Mouse (Mus musculus) ES-E14 (cell line): ENCODE results near the gene Cycs. TPM values are rescaled to one million over a fixed set of nuclear protein-coding genes. Genes with fewer than 3 reads are reported as not detected.

ENCODE experiments used
- DNase-seq: peaks from one replicate; pipeline ENCODE4 v3.0.0-alpha.2; 2013; ENCODE audit warnings: low read depth, low spot score
- H3K27ac ChIP-seq: 2 replicates; pipeline ENCODE4 v1.5.1; 2012; ENCODE audit warnings: low read depth, mild to moderate bottlenecking, low read length, moderate library complexity, mixed read lengths; ENCODE audit not compliant: poor library complexity, insufficient read depth, severe bottlenecking
- H3K36me3 ChIP-seq: 2 replicates; pipeline ENCODE4 v1.6.1; 2012; ENCODE audit warnings: mild to moderate bottlenecking, low read length, moderate library complexity, mixed read lengths; ENCODE audit not compliant: control insufficient read depth, poor library complexity, insufficient read depth, severe bottlenecking
- H3K4me1 ChIP-seq, 2 experiments: fragments of 150-350 bp in 1 of 2; sonication (generic) in 1 of 2; 2 replicates each; pipeline ENCODE4 v1.6.1; 2012; ENCODE audit warnings: low read length in 2 of 2, mild to moderate bottlenecking in 1 of 2, mixed read lengths in 1 of 2; ENCODE audit not compliant: control insufficient read depth in 2 of 2, insufficient read depth in 2 of 2, poor library complexity in 1 of 2
- H3K4me3 ChIP-seq, 2 experiments: fragments of 150-350 bp in 1 of 2; sonication (generic) in 1 of 2; 2 replicates each; pipeline ENCODE4 v1.5.1; 2012; ENCODE audit warnings: low read length in 2 of 2, low read depth in 1 of 2, mild to moderate bottlenecking in 1 of 2, mixed read lengths in 1 of 2; ENCODE audit not compliant: insufficient read depth in 1 of 2, poor library complexity in 1 of 2, severe bottlenecking in 1 of 2
- H3K9ac ChIP-seq: 2 replicates; pipeline ENCODE4 v1.6.1; 2012; ENCODE audit warnings: low read depth, mild to moderate bottlenecking, low read length, mixed read lengths; ENCODE audit not compliant: poor library complexity, insufficient read depth, severe bottlenecking
- H3K9me3 ChIP-seq: fragments of 150-350 bp; sonication (generic); 2 replicates; pipeline ENCODE4 v1.6.1; 2012; ENCODE audit warnings: low read depth, mild to moderate bottlenecking, low read length; ENCODE audit not compliant: control insufficient read depth, insufficient read depth
- CHD2 ChIP-seq: IDR thresholded peaks from 2 replicates; pipeline ENCODE4 v1.6.1; 2014; ENCODE audit warnings: mild to moderate bottlenecking, low read depth, low read length, inconsistent platforms
- HCFC1 ChIP-seq: IDR thresholded peaks from 2 replicates; pipeline ENCODE4 v1.6.1; 2012; ENCODE audit warnings: low read length, inconsistent platforms, borderline replicate concordance; ENCODE audit not compliant: insufficient read depth
- MAFK ChIP-seq: IDR thresholded peaks from 2 replicates; pipeline ENCODE4 v1.6.1; 2014; ENCODE audit warnings: mild to moderate bottlenecking, low read depth, low read length, inconsistent platforms; ENCODE audit not compliant: insufficient read depth
- ZC3H11A ChIP-seq: IDR thresholded peaks from 2 replicates; pipeline ENCODE4 v1.6.1; 2012; ENCODE audit warnings: low read depth, mild to moderate bottlenecking, inconsistent platforms, low read length, borderline replicate concordance
- ZNF384 ChIP-seq: IDR thresholded peaks from 2 replicates; pipeline ENCODE4 v1.6.1; 2012; ENCODE audit warnings: low read depth, low read length, inconsistent platforms
- in situ Hi-C, 2 experiments: fragments of 600-800 bp; cut with MboI; formaldehyde crosslinking; loops; one replicate each; pipeline ENCODE4 v1.15.1; 2025; ENCODE audit warnings: low sequenced_read_pairs in 2 of 2, inconsistent platforms in 1 of 2; ENCODE audit not compliant: unreplicated experiment in 2 of 2
- total RNA-seq: library from RNA; depleted of rRNA; stranded (reverse); fragments of 300-350 nt; gene quantifications from 2 replicates; pipeline ENCODE4 v1.2.3, GENCODE M21; 2012

Gene Cycs
- total RNA-seq, 1 experiment = 52.1 TPM

- Histone ChIP-seq H3K4me1 (peaks cover 0 to 2% of the 10 kb centered on the region in 2 experiments; a peak in 1 of 4 replicates), H3K36me3 (no peaks in the 10 kb centered on the region)
- in situ Hi-C loops = no loop called here
These were observed 28.0 kb upstream of the Cycs start for GRCm38 (mm10) chr6:50594372-50594771.

GRCm38 (mm10) chr6:50593334-50593845 is 27.1 kb upstream of the Cycs start:
- no peaks in the 10 kb centered on the region for H3K9me3 ChIP-seq
- H3K4me1 ChIP-seq = peaks cover 0 to 2% of the 10 kb centered on the region in 2 experiments; a peak in 1 of 4 replicates
- in situ Hi-C loops = no loop called here
- no peak for DNase-seq
- TF ChIP-seq ZNF384 = peak; percentile 97
- TF ChIP-seq ZC3H11A = no peak
- no peak overlapping the region for H3K27ac ChIP-seq
- H3K9ac ChIP-seq = no peak overlapping the region
- H3K36me3 ChIP-seq = no peaks in the 10 kb centered on the region
- no peak overlapping the region for H3K4me3 ChIP-seq

More at GRCm38 (mm10) chr6:50594372-50594771, 28.0 kb upstream of the Cycs start:
- H3K9me3 ChIP-seq = no peaks in the 10 kb centered on the region
- H3K4me3 ChIP-seq = no peak overlapping the region
- TF ChIP-seq HCFC1 (no peak), ZNF384 (no peak), CHD2 (no peak), ZC3H11A (no peak), MAFK (no peak)
- no peak for DNase-seq
- H3K9ac ChIP-seq = no peak overlapping the region
- H3K27ac ChIP-seq = no peak overlapping the region

GRCm38 (mm10) chr6:50590234-50590633 is 23.9 kb upstream of the Cycs start:
- Histone ChIP-seq H3K4me1 (no peaks in the 10 kb centered on the region), H3K36me3 (no peaks in the 10 kb centered on the region), H3K4me3 (no peak overlapping the region), H3K27ac (no peak overlapping the region), H3K9ac (no peak overlapping the region), H3K9me3 (no peaks in the 10 kb centered on the region)
- no peak for DNase-seq
- TF ChIP-seq CHD2 (no peak), ZC3H11A (no peak), MAFK (no peak)
- in situ Hi-C loops = no loop called here

- no peaks in the 10 kb centered on the region for H3K4me1 ChIP-seq
- in situ Hi-C loops = no loop called here
- H3K4me3 ChIP-seq = no peak overlapping the region
- H3K27ac ChIP-seq = no peak overlapping the region
- peak; percentile 79 for DNase-seq
- H3K36me3 ChIP-seq = no peaks in the 10 kb centered on the region
- TF ChIP-seq HCFC1 (no peak), ZC3H11A (0 out of 2 replicates have a peak, but pooled peaks have one; percentile 11)
- H3K9me3 ChIP-seq = no peaks in the 10 kb centered on the region
- no peak overlapping the region for H3K9ac ChIP-seq
These were observed 21.9 kb upstream of the Cycs start for GRCm38 (mm10) chr6:50588251-50588650.

- no peak overlapping the region for H3K27ac ChIP-seq
- H3K9ac ChIP-seq = no peak overlapping the region
- TF ChIP-seq ZNF384 (no peak), CHD2 (no peak), MAFK (no peak), HCFC1 (no peak)
- DNase-seq = no peak
- H3K36me3 ChIP-seq = no peaks in the 10 kb centered on the region
- no peaks in the 10 kb centered on the region for H3K9me3 ChIP-seq
- in situ Hi-C loops = no loop called here
- no peaks in the 10 kb centered on the region for H3K4me1 ChIP-seq
- H3K4me3 ChIP-seq = no peak overlapping the region
These were observed 21.1 kb upstream of the Cycs start for GRCm38 (mm10) chr6:50587412-50587811.
